Mouse (Mus musculus): ENCODE measurements around the gene 1110012L19Rik. TPM values are rescaled to one million over a fixed set of nuclear protein-coding genes. Genes with fewer than 3 reads are reported as not detected.

The 1110012L19Rik gene
- polyA plus RNA-seq (2015; fragmentation: Nextera tagmentation; extraction: Ambion mirVana) = 45.0 and 47.8 TPM in 2 replicates

DNA sequence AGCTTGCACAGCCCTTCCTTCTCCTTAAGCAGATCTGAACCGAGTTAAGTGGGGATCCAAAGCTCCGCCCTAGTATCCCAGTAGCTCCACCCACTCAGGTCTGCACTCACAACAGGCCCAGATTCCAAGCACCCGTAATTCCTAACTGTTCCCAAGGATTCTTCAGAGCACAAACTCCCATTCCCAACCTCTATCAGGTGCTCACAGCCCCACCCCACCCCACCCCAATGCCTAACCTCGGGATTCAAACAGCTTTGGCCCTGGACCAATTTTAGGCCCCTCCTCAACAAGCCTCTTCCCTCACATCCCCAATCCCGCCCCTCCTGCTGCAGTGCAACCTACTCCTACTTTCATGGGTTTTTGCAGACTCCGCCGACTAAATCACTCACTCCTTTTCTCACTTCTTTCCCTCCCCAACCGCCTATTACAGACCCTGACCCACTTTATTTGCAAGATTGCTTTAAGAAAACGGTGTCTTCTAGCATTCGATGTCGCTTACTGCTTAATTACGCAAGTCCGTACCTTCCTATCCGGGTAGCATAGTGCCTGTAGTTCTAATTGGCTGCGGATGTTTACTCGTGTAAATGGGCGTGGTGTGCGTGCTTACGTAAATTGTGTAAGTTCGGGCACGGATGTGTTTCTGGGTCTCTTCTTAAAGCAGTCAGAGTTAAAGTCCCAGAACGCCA is at the start of gene 1110012L19Rik:
TSS of gene 1110012L19Rik (plus strand) at position 602 of the 686 bp plus-strand sequence.

GRCm38 (mm10) chrX:70364661-70365613 is 20.7 kb upstream of the 1110012L19Rik start, which contains the start of gene Ids:
Gene Ids (minus strand): TSS chrX:70365084.

Other genes starting within 250 kb of the 1110012L19Rik start
- gene Ids, start 20.8 kb upstream of the 1110012L19Rik start, polyA plus RNA-seq (2015; fragmentation: Nextera tagmentation; extraction: Ambion mirVana) = 21.3 and 22.1 TPM in 2 replicates
- gene Tmem185a, start 91.3 kb downstream of the 1110012L19Rik start, polyA plus RNA-seq (2015; fragmentation: Nextera tagmentation; extraction: Ambion mirVana) = 40.2 and 40.5 TPM in 2 replicates